Mouse (Mus musculus) kidney, adult 2 months (tissue): ENCODE measurements at regions not wholly inside any gene's neighbourhood (a gene's known extent, or its start where the extent isn't known, plus 50 kb on each side); places are given as distances from the start of the nearest gene placed in this dataset.

Experiments used
- DNase-seq: peaks from one replicate; pipeline ENCODE4 v3.0.0; 2021
- H3K27ac ChIP-seq: fragments of 200-500 bp; 2 replicates; pipeline ENCODE4 v1.5.1; 2012; ENCODE audit warnings: low read depth, low read length, control low read depth, inconsistent platforms; ENCODE audit not compliant: insufficient read depth
- H3K27me3 ChIP-seq: fragments of 200-500 bp; replicated peaks from 2 replicates; pipeline ENCODE4 v1.6.1; 2012; ENCODE audit warnings: mild to moderate bottlenecking, moderate library complexity, low read length, inconsistent platforms; ENCODE audit not compliant: control insufficient read depth, insufficient read depth
- H3K36me3 ChIP-seq: fragments of 200-500 bp; 2 replicates; pipeline ENCODE4 v1.6.1; 2012; ENCODE audit warnings: mild to moderate bottlenecking, moderate library complexity, low read length, inconsistent platforms; ENCODE audit not compliant: control insufficient read depth, insufficient read depth
- H3K4me1 ChIP-seq: fragments of 200-500 bp; 2 replicates; pipeline ENCODE4 v1.6.1; 2011; ENCODE audit warnings: low read length; ENCODE audit not compliant: control insufficient read depth, insufficient read depth
- H3K4me3 ChIP-seq: fragments of 200-500 bp; 2 replicates; pipeline ENCODE4 v1.5.1; 2011; ENCODE audit warnings: mild to moderate bottlenecking, low read depth, low read length, control low read depth; ENCODE audit not compliant: insufficient read depth
- CTCF ChIP-seq: fragments of 200-500 bp; conservative IDR thresholded peaks from 2 replicates; pipeline ENCODE4 v1.5.1; 2011; ENCODE audit warnings: low read depth, mild to moderate bottlenecking, control low read depth, low read length, moderate library complexity, mixed read lengths; ENCODE audit not compliant: insufficient read depth, insufficient read length
- POLR2A ChIP-seq: fragments of 200-500 bp; IDR thresholded peaks from one replicate; pipeline ENCODE4 v1.6.1; 2011; ENCODE audit warnings: low read depth, low read length, control low read depth
- WGBS: fragments of 180-500 bp; shearing (Covaris S2); methylation state at CpG from one replicate; pipeline ENCODE4 v1.1.7; 2018; 5-methylcytosine and 5-hydroxymethylcytosine counted together

- no peak overlapping the region for H3K4me3 ChIP-seq
These were observed 309.5 kb downstream of the Nedd1 start for GRCm38 (mm10) chr10:92412737-92413136.

GRCm38 (mm10) chr10:92410813-92411325, 311.4 kb downstream of the Nedd1 start:
- WGBS = 46% methylated on average over 5 of the region's 5 CpGs
- peak; percentile 49 for DNase-seq
- Histone ChIP-seq H3K27ac (no peak overlapping the region), H3K4me3 (no peak overlapping the region), H3K27me3 (no peaks in the 10 kb centered on the region), H3K36me3 (no peaks in the 10 kb centered on the region), H3K4me1 (peaks cover 8% of the 10 kb centered on the region; the same call in 1 of the 2 replicates)
- no peak for TF ChIP-seq POLR2A
- no peak for TF ChIP-seq CTCF

More at GRCm38 (mm10) chr10:92412737-92413136, 309.5 kb downstream of the Nedd1 start:
- H3K27me3 ChIP-seq = no peaks in the 10 kb centered on the region
- WGBS = 36% methylated on average over 7 of the region's 7 CpGs
- peaks cover 8% of the 10 kb centered on the region; the same call in 1 of the 2 replicates for H3K4me1 ChIP-seq
- H3K27ac ChIP-seq = no peak overlapping the region
- no peaks in the 10 kb centered on the region for H3K36me3 ChIP-seq
- no peak for TF ChIP-seq POLR2A
- DNase-seq = peak; percentile 61

GRCm38 (mm10) chr10:92404697-92405293, 317.4 kb downstream of the Nedd1 start:
- no peak overlapping the region for H3K4me3 ChIP-seq
- no peak for TF ChIP-seq POLR2A
- no peak for TF ChIP-seq CTCF
- no peak overlapping the region for H3K27ac ChIP-seq
- no peaks in the 10 kb centered on the region for H3K4me1 ChIP-seq
- 44% methylated on average over 15 of the region's 15 CpGs for WGBS
- DNase-seq = no peak
- H3K36me3 ChIP-seq = no peaks in the 10 kb centered on the region
- no peaks in the 10 kb centered on the region for H3K27me3 ChIP-seq

DNA sequence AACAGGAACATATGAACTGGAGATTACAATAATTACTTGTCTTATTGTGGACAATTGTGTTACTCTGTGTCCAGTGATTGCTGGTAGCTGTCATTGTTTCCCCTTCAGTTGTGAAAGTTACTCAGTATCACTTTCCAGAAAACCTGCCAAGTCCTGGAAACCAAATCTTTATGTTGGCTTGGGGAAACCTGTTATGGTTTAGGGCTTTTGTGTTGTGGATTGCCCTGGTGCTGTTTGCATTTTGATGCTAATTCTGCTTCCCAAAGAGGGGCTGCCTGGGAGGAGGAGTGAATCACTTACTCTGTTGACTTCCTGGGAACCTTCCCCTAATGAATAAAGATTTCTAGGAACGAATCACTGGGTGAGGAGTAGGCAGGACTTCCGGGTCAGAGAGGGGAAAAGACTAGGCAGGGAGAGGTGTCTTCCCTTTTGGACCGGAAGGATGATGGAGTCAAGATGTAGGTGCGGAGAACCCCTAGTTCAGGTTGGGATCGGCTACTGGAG, 321.6 kb downstream of the Nedd1 start:
- no peak for DNase-seq
- Histone ChIP-seq H3K4me1 (no peaks in the 10 kb centered on the region), H3K36me3 (no peaks in the 10 kb centered on the region), H3K4me3 (no peak overlapping the region), H3K27me3 (no peaks in the 10 kb centered on the region), H3K27ac (no peak overlapping the region)
- TF ChIP-seq CTCF (no peak), POLR2A (no peak)
- 83% methylated on average over 5 of the region's 5 CpGs for WGBS

- no peak for TF ChIP-seq CTCF
- TF ChIP-seq POLR2A = no peak
- no peaks in the 10 kb centered on the region for H3K36me3 ChIP-seq
- DNase-seq = no peak
- H3K27me3 ChIP-seq = no peaks in the 10 kb centered on the region
- no peak overlapping the region for H3K4me3 ChIP-seq
- no peaks in the 10 kb centered on the region for H3K4me1 ChIP-seq
- H3K27ac ChIP-seq = no peak overlapping the region
- 55% methylated on average over 7 of the region's 7 CpGs for WGBS
These were observed 333.0 kb downstream of the Nedd1 start for GRCm38 (mm10) chr10:92389176-92389732.

DNA sequence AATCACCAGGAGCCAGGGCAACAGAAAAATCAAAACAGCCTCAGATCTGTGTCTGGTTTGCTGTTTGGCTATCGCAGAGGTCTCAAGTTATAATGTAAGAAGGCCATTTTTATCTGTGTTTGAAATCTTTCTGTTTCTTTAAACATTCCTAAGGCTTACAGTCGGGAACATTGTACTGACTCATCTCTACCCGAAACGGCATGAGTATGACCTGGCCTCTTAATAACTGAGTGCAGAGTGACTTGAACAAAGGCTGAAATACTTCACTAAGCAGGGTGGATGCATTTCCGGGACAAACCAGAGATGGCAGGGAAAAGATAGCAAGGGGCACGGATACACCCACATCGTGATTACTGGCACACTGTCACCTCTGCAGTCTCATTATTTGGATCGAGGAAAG, 355.1 kb downstream of the Nedd1 start:
- WGBS = 47% methylated on average over 8 of the region's 8 CpGs
- TF ChIP-seq POLR2A (no peak), CTCF (no peak)
- Histone ChIP-seq H3K27me3 (no peaks in the 10 kb centered on the region), H3K4me1 (no peaks in the 10 kb centered on the region), H3K4me3 (no peak overlapping the region), H3K27ac (no peak overlapping the region), H3K36me3 (no peaks in the 10 kb centered on the region)
- no peak for DNase-seq

DNA sequence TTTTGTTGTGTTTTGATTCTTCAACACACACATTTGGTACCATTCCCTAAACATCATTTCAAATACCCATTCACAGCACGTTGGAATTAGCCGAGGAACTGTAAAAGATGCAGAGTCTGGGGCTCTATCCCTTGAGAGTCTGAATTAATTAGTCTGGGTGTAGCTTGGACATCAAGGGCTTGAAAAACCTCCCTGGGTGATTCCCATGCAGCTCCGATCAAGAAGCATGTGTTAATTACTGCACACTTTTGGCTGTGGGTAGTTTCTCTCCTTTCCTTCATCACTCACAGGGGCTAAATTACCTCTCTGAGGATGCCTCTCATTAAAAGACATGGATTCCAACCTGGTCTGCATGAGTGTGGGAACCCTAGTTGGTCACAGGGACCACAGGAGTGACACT, 365.5 kb downstream of the Nedd1 start:
- Histone ChIP-seq H3K4me3 (no peak overlapping the region), H3K27me3 (no peaks in the 10 kb centered on the region), H3K27ac (no peak overlapping the region), H3K36me3 (no peaks in the 10 kb centered on the region), H3K4me1 (no peaks in the 10 kb centered on the region)
- TF ChIP-seq CTCF = no peak
- TF ChIP-seq POLR2A = no peak
- WGBS = 70% methylated on average over 3 of the region's 3 CpGs
- DNase-seq = no peak
